Mouse (Mus musculus): ENCODE measurements around the gene Fibcd1. TPM values are rescaled to one million over a fixed set of nuclear protein-coding genes. Genes with fewer than 3 reads are reported as not detected.
A peak's percentile ranks its signal among the peaks of the same experiment; 100 is the strongest.

Fibcd1 gene
- polyA plus RNA-seq, 1 experiment from 2014 or later = 0.29 TPM

DNA sequence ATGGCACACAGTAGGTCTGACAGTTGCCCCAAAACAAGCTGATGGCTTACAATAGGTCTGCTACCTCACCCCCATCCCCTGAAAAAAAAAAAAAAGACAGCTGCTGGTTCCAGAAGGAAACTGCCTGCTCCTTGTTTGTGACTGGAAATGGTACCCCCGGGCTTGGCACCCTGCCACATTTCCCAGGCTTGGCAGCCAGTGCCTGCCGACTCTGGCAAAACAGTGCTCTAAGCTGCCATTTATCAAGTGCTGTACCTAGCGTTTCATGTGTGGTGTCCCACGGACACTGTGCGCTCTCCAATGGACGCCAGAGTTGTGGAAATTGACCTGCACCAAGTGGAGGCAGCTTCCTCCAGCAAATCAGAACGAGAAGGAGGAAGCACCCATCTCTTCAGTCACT lies 17.9 kb downstream of the Fibcd1 start:
- Histone ChIP-seq H3K27ac (replicated peaks) (no peak overlapping the region), H3K9ac (no peak overlapping the region), H3K4me3 (replicated peaks) (no peak overlapping the region), H3K27me3 (peaks cover 4% of the 10 kb centered on the region; the same call in 1 of the 2 replicates), H3K4me1 (peaks cover 31% of the 10 kb centered on the region), H3K9me3 (replicated peaks) (no peaks in the 10 kb centered on the region), H3K4me2 (replicated peaks) (no peak overlapping the region), H3K36me3 (no peaks in the 10 kb centered on the region)
- WGBS = 30% methylated on average over 7 of the region's 7 CpGs
- ATAC-seq (ENCODE audit: insufficient number of reproducible peaks, low FRiP score, low TSS enrichment, low read depth) = no peak

DNA sequence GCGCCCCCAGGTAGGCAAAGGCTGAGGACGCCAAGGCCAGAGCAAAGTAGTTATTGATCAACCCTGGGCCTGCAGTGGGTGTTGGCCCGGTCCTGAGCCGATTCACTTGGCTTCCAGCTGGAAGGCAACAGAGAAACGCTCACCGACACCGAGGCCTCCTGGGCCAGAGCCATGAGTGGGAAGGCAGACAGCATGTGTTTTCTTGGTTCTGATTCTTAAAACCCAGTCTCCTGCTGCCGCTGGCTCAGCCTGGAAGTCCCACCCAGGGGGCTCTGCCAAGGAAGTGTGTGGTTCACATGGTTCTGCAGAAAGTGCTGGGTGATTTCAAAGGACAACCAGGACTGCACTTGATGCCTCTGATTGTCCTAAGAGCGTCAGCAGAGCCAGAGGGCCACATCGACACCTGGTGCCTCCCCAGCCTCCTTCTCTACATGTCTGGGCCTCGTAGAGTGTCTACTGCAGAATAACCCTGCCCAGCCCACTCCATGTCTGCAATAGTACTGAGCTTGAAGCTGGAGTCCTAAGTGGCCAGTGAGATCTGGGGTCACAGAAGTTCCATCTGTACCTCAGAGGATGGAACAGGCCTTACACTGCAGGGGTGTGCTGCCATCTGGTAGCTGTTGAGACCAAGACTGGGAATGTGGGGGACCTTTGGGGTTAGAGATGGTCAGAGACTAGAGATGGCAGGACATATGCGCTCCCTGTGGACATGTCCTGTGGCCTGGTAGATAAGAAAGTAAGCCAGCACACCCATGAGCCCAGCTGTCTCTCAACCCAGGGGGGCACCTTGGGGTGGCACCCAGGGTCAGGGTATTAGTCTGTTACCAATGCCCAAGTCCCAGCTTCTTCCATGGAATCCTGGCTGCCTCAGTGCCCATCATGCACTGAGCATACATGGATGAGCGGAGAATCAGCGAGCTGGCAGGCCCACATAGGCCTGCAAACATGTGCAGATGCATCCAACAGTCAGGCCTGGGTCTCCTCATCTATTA lies 19.4 kb downstream of the Fibcd1 start:
- H3K27ac ChIP-seq (replicated peaks) = no peak overlapping the region
- H3K4me2 ChIP-seq (replicated peaks) = no peak overlapping the region
- no peaks in the 10 kb centered on the region for H3K9me3 ChIP-seq (replicated peaks)
- peaks cover 7% of the 10 kb centered on the region; the same call in 1 of the 2 replicates for H3K27me3 ChIP-seq
- no peaks in the 10 kb centered on the region for H3K36me3 ChIP-seq
- 73% methylated on average over 14 of the region's 14 CpGs for WGBS
- no peak overlapping the region for H3K9ac ChIP-seq
- H3K4me1 ChIP-seq = peaks cover 39% of the 10 kb centered on the region
- H3K4me3 ChIP-seq (replicated peaks) = no peak overlapping the region
- no peak for ATAC-seq (ENCODE audit: insufficient number of reproducible peaks, low FRiP score, low TSS enrichment, low read depth)

DNA sequence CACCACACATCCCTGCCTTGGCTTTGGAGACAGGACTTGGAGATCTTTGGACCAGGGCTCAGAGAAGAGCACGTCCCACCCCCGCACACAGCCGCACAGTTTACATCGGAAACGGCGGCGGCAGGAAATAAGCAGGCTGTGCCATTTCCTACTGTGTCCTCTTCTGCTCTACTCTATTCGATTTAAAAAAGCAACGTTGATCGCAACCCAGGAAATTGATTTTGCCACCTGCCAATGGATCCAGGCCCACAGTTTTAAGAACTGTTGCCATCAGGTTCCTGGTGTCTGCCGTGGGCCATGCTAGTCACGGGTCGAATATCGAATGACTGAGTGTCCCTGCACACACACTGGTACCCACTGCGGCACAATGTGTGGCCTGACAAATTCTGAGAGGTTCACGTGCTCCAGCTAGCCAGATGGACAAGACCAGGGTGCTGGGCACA lies 20.3 kb downstream of the Fibcd1 start:
- H3K27me3 ChIP-seq = peaks cover 7% of the 10 kb centered on the region; the same call in 1 of the 2 replicates
- H3K4me3 ChIP-seq (replicated peaks) = no peak overlapping the region
- WGBS = 71% methylated on average over 16 of the region's 16 CpGs
- no peak for ATAC-seq (ENCODE audit: insufficient number of reproducible peaks, low FRiP score, low TSS enrichment, low read depth)
- H3K36me3 ChIP-seq = no peaks in the 10 kb centered on the region
- H3K9me3 ChIP-seq (replicated peaks) = no peaks in the 10 kb centered on the region
- H3K9ac ChIP-seq = no peak overlapping the region
- no peak overlapping the region for H3K27ac ChIP-seq (replicated peaks)
- H3K4me2 ChIP-seq (replicated peaks) = no peak overlapping the region
- H3K4me1 ChIP-seq = peaks cover 39% of the 10 kb centered on the region

DNA sequence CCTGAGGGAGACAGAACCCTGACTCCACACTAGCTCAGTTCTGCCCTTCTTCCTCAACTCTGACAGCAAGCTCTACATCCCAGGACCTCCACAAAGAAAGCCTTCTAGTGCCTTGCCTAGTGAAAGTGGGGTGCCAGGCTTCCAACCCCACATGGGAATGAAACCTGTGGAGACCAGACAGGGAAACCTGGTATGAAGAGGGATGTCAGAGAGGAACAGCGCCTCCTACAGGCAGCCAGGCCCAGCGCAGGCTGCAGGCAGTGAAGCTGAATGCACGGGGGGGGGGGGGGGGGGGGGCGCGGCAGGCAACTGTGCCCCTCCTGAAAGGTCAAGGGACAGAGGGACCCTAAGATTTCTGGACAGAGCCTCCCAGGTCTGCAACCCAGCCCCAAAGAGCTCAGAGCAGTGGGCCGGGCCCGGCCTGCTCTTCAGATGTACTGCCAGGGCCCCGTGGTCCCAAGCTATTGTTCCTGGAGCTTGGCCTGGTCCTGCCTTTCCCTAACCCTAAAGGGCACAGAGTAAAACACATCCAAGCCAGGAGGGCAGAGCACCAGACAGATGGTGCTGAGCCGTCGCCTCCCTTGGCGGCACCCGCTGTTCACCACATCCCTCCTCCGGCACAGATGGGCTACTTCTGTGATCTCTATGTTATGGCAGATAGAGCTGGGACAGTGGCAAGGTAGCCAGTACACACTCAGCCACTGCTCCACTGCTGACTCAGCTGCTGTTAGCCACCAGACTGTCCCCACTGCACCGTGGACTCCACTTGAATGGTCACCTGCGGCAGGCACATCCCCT lies 21.7 kb downstream of the Fibcd1 start:
- 77% methylated on average over 12 of the region's 15 CpGs for WGBS
- no peak for ATAC-seq (ENCODE audit: insufficient number of reproducible peaks, low FRiP score, low TSS enrichment, low read depth)
- Histone ChIP-seq H3K36me3 (no peaks in the 10 kb centered on the region), H3K27ac (replicated peaks) (no peak overlapping the region), H3K4me3 (replicated peaks) (no peak overlapping the region), H3K27me3 (peaks cover 7% of the 10 kb centered on the region; the same call in 1 of the 2 replicates), H3K4me1 (peaks cover 39% of the 10 kb centered on the region), H3K9ac (no peak overlapping the region), H3K9me3 (replicated peaks) (no peaks in the 10 kb centered on the region), H3K4me2 (replicated peaks) (no peak overlapping the region)

- no peak overlapping the region for H3K9ac ChIP-seq
- H3K4me3 ChIP-seq (replicated peaks) = peak overlapping the region; percentile 18; the same call in 1 of the 2 replicates
- no peaks in the 10 kb centered on the region for H3K36me3 ChIP-seq
- no peak for ATAC-seq (ENCODE audit: insufficient number of reproducible peaks, low FRiP score, low TSS enrichment, low read depth)
- H3K4me2 ChIP-seq (replicated peaks) = peak overlapping the region; percentile 38
- no peak overlapping the region for H3K27ac ChIP-seq (replicated peaks)
- 16% methylated on average over 39 of the region's 39 CpGs for WGBS
- peaks cover 32% of the 10 kb centered on the region for H3K4me1 ChIP-seq
- peaks cover 7% of the 10 kb centered on the region; the same call in 1 of the 2 replicates for H3K27me3 ChIP-seq
- no peaks in the 10 kb centered on the region for H3K9me3 ChIP-seq (replicated peaks)
These were observed 23.1 kb downstream of the Fibcd1 start for GRCm38 (mm10) chr2:31822524-31823371.

DNA sequence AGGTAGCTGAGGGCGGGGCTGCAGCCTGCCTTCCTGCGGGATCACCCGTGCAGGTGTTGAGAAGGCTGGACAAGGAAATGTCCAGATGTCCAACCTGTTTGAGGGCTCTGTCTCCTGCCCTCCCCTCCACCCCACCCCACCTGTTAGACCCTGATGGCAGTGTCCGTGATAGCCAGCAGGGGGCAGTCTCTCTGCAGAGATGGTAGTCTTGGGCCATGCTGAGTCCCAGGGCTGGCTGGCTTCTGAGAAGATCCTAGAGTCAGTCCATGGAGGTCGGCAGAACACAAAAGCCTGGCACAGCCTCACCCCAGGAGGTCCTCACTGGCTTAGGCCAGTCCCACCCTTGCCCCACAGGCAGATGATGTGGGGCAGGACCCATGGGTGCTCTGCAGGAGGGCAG lies 30.4 kb downstream of the Fibcd1 start:
- Histone ChIP-seq H3K27ac (replicated peaks) (no peak overlapping the region), H3K4me3 (replicated peaks) (no peak overlapping the region), H3K4me1 (peaks cover 3% of the 10 kb centered on the region), H3K4me2 (replicated peaks) (no peak overlapping the region), H3K27me3 (no peaks in the 10 kb centered on the region), H3K9ac (no peak overlapping the region), H3K36me3 (no peaks in the 10 kb centered on the region), H3K9me3 (replicated peaks) (no peaks in the 10 kb centered on the region)
- WGBS = 20% methylated on average over 5 of the region's 5 CpGs
- no peak for ATAC-seq (ENCODE audit: insufficient number of reproducible peaks, low FRiP score, low TSS enrichment, low read depth)

DNA sequence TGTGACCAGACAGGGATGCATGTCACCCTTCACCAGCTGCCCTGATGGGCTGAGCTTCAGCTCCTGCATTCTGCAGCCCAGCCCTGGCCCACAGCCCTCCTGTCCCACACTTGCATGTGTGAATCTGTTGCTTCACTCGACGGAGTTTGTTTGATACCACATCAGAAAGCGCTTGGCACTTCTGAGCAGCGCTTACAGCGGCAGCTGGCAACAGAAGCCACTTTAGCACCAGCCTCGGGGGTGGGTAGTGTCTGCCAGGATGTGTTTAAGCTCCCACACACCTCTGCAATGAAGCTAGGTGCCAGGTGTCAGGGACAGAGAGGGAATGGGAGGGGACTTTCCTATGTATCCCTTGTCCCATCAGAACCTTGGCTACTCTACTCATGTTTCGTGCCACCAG lies 31.1 kb downstream of the Fibcd1 start:
- ATAC-seq (ENCODE audit: insufficient number of reproducible peaks, low FRiP score, low TSS enrichment, low read depth) = no peak
- no peak overlapping the region for H3K9ac ChIP-seq
- no peaks in the 10 kb centered on the region for H3K9me3 ChIP-seq (replicated peaks)
- 76% methylated on average over 7 of the region's 7 CpGs for WGBS
- no peak overlapping the region for H3K4me2 ChIP-seq (replicated peaks)
- no peaks in the 10 kb centered on the region for H3K27me3 ChIP-seq
- H3K4me3 ChIP-seq (replicated peaks) = no peak overlapping the region
- no peak overlapping the region for H3K27ac ChIP-seq (replicated peaks)
- no peaks in the 10 kb centered on the region for H3K36me3 ChIP-seq
- H3K4me1 ChIP-seq = peaks cover 10% of the 10 kb centered on the region

DNA sequence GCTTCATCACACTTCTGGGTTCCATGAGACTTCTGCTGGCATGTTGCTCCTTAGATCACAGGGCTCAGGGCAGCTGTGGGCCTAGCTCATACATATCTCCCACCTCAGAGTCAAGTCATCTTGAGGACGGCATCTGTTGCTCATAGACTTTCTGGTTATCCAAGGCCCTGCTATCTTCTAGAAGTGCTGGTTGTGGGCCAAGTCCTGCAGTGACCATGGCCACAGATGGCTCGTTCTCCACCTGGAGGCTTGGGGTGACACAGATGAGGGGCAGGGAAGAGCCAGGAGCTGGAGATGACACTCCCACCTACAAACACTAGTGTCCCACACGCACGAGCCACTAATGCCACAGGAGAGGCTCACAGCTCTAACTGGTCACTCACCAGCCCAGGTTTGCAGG lies 32.2 kb downstream of the Fibcd1 start:
- 77% methylated on average over 4 of the region's 4 CpGs for WGBS
- Histone ChIP-seq H3K27ac (replicated peaks) (no peak overlapping the region), H3K9me3 (replicated peaks) (no peaks in the 10 kb centered on the region), H3K9ac (no peak overlapping the region), H3K36me3 (no peaks in the 10 kb centered on the region), H3K4me2 (replicated peaks) (no peak overlapping the region), H3K27me3 (no peaks in the 10 kb centered on the region), H3K4me1 (peaks cover 20% of the 10 kb centered on the region), H3K4me3 (replicated peaks) (no peak overlapping the region)
- ATAC-seq (ENCODE audit: insufficient number of reproducible peaks, low FRiP score, low TSS enrichment, low read depth) = no peak

- ATAC-seq (ENCODE audit: insufficient number of reproducible peaks, low FRiP score, low TSS enrichment, low read depth) = no peak
- H3K27ac ChIP-seq (replicated peaks) = no peak overlapping the region
- H3K4me2 ChIP-seq (replicated peaks) = no peak overlapping the region
- H3K9ac ChIP-seq = no peak overlapping the region
- no peak overlapping the region for H3K4me3 ChIP-seq (replicated peaks)
- no peaks in the 10 kb centered on the region for H3K36me3 ChIP-seq
- H3K27me3 ChIP-seq = no peaks in the 10 kb centered on the region
- H3K9me3 ChIP-seq (replicated peaks) = no peaks in the 10 kb centered on the region
- 81% methylated on average over 14 of the region's 14 CpGs for WGBS
- H3K4me1 ChIP-seq = peaks cover 24% of the 10 kb centered on the region
These were observed 34.5 kb downstream of the Fibcd1 start for GRCm38 (mm10) chr2:31811086-31811958.

DNA sequence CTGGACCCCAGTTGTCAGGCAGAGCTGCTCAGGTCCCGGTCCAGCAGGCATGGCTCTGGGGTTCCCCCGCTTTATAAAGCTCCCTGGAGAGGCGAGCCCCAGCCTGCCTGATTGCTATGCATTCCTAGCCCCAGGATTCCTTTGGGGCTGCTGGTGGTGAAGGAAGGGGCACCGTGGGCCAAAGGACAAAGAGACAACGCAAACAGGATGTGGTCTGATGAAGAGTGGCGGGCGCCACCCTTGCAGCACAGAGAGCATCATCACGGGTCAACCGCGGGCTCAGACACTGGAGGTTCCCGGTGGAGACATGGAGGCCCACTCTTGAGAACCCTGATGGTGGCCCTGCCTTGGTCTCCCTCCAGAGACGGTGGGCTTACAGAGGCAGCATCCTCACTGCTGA lies 35.4 kb downstream of the Fibcd1 start, which contains the start of gene Qrfp:
Gene Qrfp (minus strand): TSS at position 137 of the 400 bp plus-strand sequence.
- WGBS = 38% methylated on average over 12 of the region's 12 CpGs
- no peaks in the 10 kb centered on the region for H3K9me3 ChIP-seq (replicated peaks)
- no peak within 1 kb of the TSS for H3K4me3 ChIP-seq (replicated peaks)
- no peak within 1 kb of the TSS for H3K27ac ChIP-seq (replicated peaks)
- ATAC-seq (ENCODE audit: insufficient number of reproducible peaks, low FRiP score, low TSS enrichment, low read depth) = no peak
- no peaks in the 10 kb centered on the region for H3K36me3 ChIP-seq
- no peaks in the 10 kb centered on the region for H3K27me3 ChIP-seq
- H3K4me2 ChIP-seq (replicated peaks) = 0 out of 2 replicates have a peak within 1 kb of the TSS, but pooled peaks have one; percentile 15
- H3K4me1 ChIP-seq = peaks cover 24% of the 10 kb centered on the region
- no peak within 1 kb of the TSS for H3K9ac ChIP-seq
